Mouse (Mus musculus): ENCODE data around the gene Serpinb1a.
"Not testable (repeated sequence)": the region's sequence is repeated elsewhere in the genome, so short reads cannot be mapped to it uniquely, and the experiment has no call there.

Gene Serpinb1a

GRCm38 (mm10) chr13:32850668-32851404 is at the start of gene Serpinb1a:
TSS of gene Serpinb1a (minus strand) at chr13:32851185.
- DNase-seq (ENCODE audit: low spot score in 2 of 2): no peak

- DNase-seq (ENCODE audit: low spot score in 2 of 2): peak in 1 of 2 experiments; percentile 46
Observed at GRCm38 (mm10) chr13:32900639-32901038, 49.7 kb upstream of the Serpinb1a start.

GRCm38 (mm10) chr13:32899114-32899513 is 48.1 kb upstream of the Serpinb1a start:
- not testable (repeated sequence) for DNase-seq (ENCODE audit: low spot score in 2 of 2)

- no peak for DNase-seq (ENCODE audit: low spot score in 2 of 2)
Observed at GRCm38 (mm10) chr13:32898111-32898510, 47.1 kb upstream of the Serpinb1a start, which contains the start of gene Serpinb1c. TSS of gene Serpinb1c (minus strand) at chr13:32898211.

- no peak for DNase-seq (ENCODE audit: low spot score in 2 of 2)
Observed at GRCm38 (mm10) chr13:32896931-32897330, 45.9 kb upstream of the Serpinb1a start.

GRCm38 (mm10) chr13:32884755-32885154 is 33.8 kb upstream of the Serpinb1a start:
- DNase-seq (ENCODE audit: low spot score in 2 of 2): no peak

GRCm38 (mm10) chr13:32873862-32874261 is 22.9 kb upstream of the Serpinb1a start:
- DNase-seq (ENCODE audit: low spot score in 2 of 2): no peak

- DNase-seq (ENCODE audit: low spot score in 2 of 2): no peak
Observed at GRCm38 (mm10) chr13:32868843-32869242, 17.9 kb upstream of the Serpinb1a start.

GRCm38 (mm10) chr13:32868233-32868632 is 17.2 kb upstream of the Serpinb1a start:
- not testable (repeated sequence) for DNase-seq (ENCODE audit: low spot score in 2 of 2)

GRCm38 (mm10) chr13:32867030-32867429 is 16.0 kb upstream of the Serpinb1a start:
- DNase-seq (ENCODE audit: low spot score in 2 of 2): no peak

GRCm38 (mm10) chr13:32866484-32866883 is 15.5 kb upstream of the Serpinb1a start:
- peak; percentile 58 to 67 for DNase-seq (ENCODE audit: low spot score in 2 of 2)

- no peak for DNase-seq (ENCODE audit: low spot score in 2 of 2)
Observed at GRCm38 (mm10) chr13:32865591-32865990, 14.6 kb upstream of the Serpinb1a start.

- not testable (repeated sequence) for DNase-seq (ENCODE audit: low spot score in 2 of 2)
Observed at GRCm38 (mm10) chr13:32864529-32864928, 13.5 kb upstream of the Serpinb1a start.

GRCm38 (mm10) chr13:32863456-32863855 is 12.5 kb upstream of the Serpinb1a start:
- DNase-seq (ENCODE audit: low spot score in 2 of 2): no peak

GRCm38 (mm10) chr13:32860821-32861220 is 9.8 kb upstream of the Serpinb1a start:
- no peak for DNase-seq (ENCODE audit: low spot score in 2 of 2)

- DNase-seq (ENCODE audit: low spot score in 2 of 2): no peak
Observed at GRCm38 (mm10) chr13:32853073-32853472, 2.1 kb upstream of the Serpinb1a start.

- no peak for DNase-seq (ENCODE audit: low spot score in 2 of 2)
Observed at GRCm38 (mm10) chr13:32852539-32852938, 1.6 kb upstream of the Serpinb1a start.

GRCm38 (mm10) chr13:32851967-32852366 is 982 bp upstream of the Serpinb1a start:
- peak in 1 of 2 experiments; percentile 37 for DNase-seq (ENCODE audit: low spot score in 2 of 2)

- no peak for DNase-seq (ENCODE audit: low spot score in 2 of 2)
Observed at GRCm38 (mm10) chr13:32850156-32850555, 829 bp downstream of the Serpinb1a start.

- DNase-seq (ENCODE audit: low spot score in 2 of 2): no peak
Observed at GRCm38 (mm10) chr13:32849531-32850123, 1.4 kb downstream of the Serpinb1a start.

GRCm38 (mm10) chr13:32849092-32849491 is 1.9 kb downstream of the Serpinb1a start:
- no peak for DNase-seq (ENCODE audit: low spot score in 2 of 2)

- no peak for DNase-seq (ENCODE audit: low spot score in 2 of 2)
Observed at GRCm38 (mm10) chr13:32846221-32846620, 4.8 kb downstream of the Serpinb1a start.

GRCm38 (mm10) chr13:32841349-32841748 is 9.6 kb downstream of the Serpinb1a start:
- no peak for DNase-seq (ENCODE audit: low spot score in 2 of 2)

Measured in cerebellum, postnatal 4 days (tissue).